8 mouse cellular contexts compared by ENCODE assay signal in the genomic region with DNA sequence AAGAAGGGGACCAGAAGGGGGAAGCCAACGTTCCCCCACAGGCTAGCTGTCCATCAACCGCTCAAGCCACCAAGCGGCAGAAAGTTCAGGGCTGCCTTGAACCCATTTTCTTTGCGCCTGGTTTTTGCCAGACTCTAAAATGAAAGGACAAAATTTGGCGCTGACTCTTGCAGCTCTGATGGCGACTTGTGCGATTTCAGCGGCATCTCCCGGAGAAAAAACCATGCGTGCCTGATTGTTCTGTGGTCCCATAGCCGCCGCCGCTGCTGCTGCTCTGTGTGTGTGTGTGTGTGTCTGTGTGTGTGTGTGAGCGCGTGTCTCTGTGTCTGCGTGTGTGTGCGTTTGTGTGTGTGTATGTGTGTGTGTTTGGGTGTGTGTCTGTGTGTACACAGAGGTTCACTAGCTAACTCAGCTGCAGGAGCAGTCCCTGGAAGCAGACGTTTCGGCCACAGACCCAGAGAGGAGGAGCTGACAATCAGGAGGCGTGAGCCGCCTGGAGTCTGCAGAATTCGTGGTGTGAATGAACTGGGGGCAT. TPM values are rescaled to one million over a fixed set of nuclear protein-coding genes. Genes with fewer than 3 reads are reported as not detected.
A peak's percentile ranks its signal among the peaks of the same experiment; 100 is the strongest.
DNase-seq lines count a peak whose midpoint lies in the region; ATAC-seq and TF ChIP-seq lines count a peak whose summit lies in the region.

No protein-coding gene starts in this region.

- peak overlapping the region; percentile 59 for H3K4me3 ChIP-seq in embryonic fibroblast, embryonic 13.5 days (ENCODE audit: insufficient read depth, low read length)
- peak overlapping the region; percentile 80 for H3K4me3 ChIP-seq in midbrain, embryonic 10.5 days

- H3K36me3 ChIP-seq in midbrain, embryonic 10.5 days, result no peaks in the 10 kb centered on the region

- H3K27ac ChIP-seq in embryonic fibroblast, embryonic 13.5 days (ENCODE audit: insufficient read depth, low read length), result peak overlapping the region; percentile 92
- peak overlapping the region; percentile 97 for H3K27ac ChIP-seq in midbrain, embryonic 10.5 days (replicated peaks)

- DNase-seq in urinary bladder, adult 18-20 months (ENCODE audit: low spot score in 2 of 2), result peak; percentile 57 to 61
- DNase-seq in urinary bladder, postnatal 10 days (ENCODE audit: low spot score), result no peak
- peak; percentile 65 to 66 for DNase-seq in heart, postnatal 10 days
- DNase-seq in kidney, postnatal 36 days, result peak; percentile 28 to 55
- peak; percentile 81 for DNase-seq in midbrain, embryonic 10.5 days (ENCODE audit: low spot score)
- DNase-seq in testis, postnatal 10 days (ENCODE audit: low spot score), result peak; percentile 69

- intact Hi-C loops in heart, postnatal 10 days (cut with DNase I), result loop anchor here (5.0 kb wide), 4 partner anchors 88 to 558 kb away; no protein-coding TSS in a partner anchor

- H3K27me3 ChIP-seq in midbrain, embryonic 10.5 days (ENCODE audit: low read depth, poor library complexity, severe bottlenecking), result peaks cover 63% of the 10 kb centered on the region

- 0 out of 2 replicates have a peak, but pooled peaks cover 5% of the 10 kb centered on the region for H3K4me1 ChIP-seq in embryonic fibroblast, embryonic 13.5 days (ENCODE audit: control insufficient read depth, insufficient read depth, low read length)
- peaks cover 74% of the 10 kb centered on the region for H3K4me1 ChIP-seq in midbrain, embryonic 10.5 days

- peak; percentile 83 for TF ChIP-seq POLR2A in embryonic fibroblast, embryonic 13.5 days (IDR thresholded peaks at IDR 0.05; ENCODE audit: low read depth, low read length)

- H3K9me3 ChIP-seq in midbrain, embryonic 10.5 days (replicated peaks), result no peaks in the 10 kb centered on the region

- no peak for ATAC-seq in granulocyte monocyte progenitor cell, adult 5-6 weeks (replicated peaks; ENCODE audit: poor library complexity, severe bottlenecking)

- WGBS in midbrain, embryonic 10.5 days, result under 1% methylated on average over 22 of the region's 22 CpGs

- no peak for TF ChIP-seq CTCF in embryonic fibroblast, embryonic 13.5 days (IDR thresholded peaks at IDR 0.05; ENCODE audit: borderline replicate concordance, insufficient read depth, low read length)

RNA-seq across cellular contexts. Expression of a gene that starts 0.6 kb away (rescaled TPM):
- 90.9 and 112 TPM in 2 replicates for polyA plus RNA-seq in embryonic fibroblast, embryonic 13.5 days (2011; ENCODE audit: insufficient read length, low read depth, missing spikeins)
- 10 to 100 TPM in 1 of 2 experiments, 1 to 10 TPM in 1; 7.4 to 13.3 TPM for total RNA-seq in heart, postnatal 10 days (2021)
- polyA plus RNA-seq in midbrain, embryonic 10.5 days (2016; fragmentation: Nextera tagmentation; extraction: Ambion mirVana), result 49.5 and 49.7 TPM in 2 replicates
- not detected in 2 replicates for total RNA-seq in granulocyte monocyte progenitor cell, adult 5-6 weeks (2014; fragmentation: Nextera tagmentation)
- not detected in 2 replicates for total RNA-seq in granulocyte monocyte progenitor cell, adult 5-6 weeks (2017)

Comparison
In these comparisons a context has a peak if more than half of its experiments do, and no peak if none do; other contexts are left out.
1. RNA of a gene that starts 0.6 kb away (total RNA-seq): 7.4 to 13.3 TPM in heart, postnatal 10 days; not detected in granulocyte monocyte progenitor cell, adult 5-6 weeks; every median in the first group is over 4 times any median in the second.